Mouse (Mus musculus) mouse trophoblast stem cell (cell line): ENCODE measurements around the gene Nova1.

Experiments
- in situ Hi-C, 2 experiments: fragments of 300-500 bp; cut with MseI, MboI; formaldehyde crosslinking; loops; 2 replicates in 1 of 2; 3 replicates in 1 of 2; pipeline ENCODE4 v1.15.1; 2025

Nova1 gene

GRCm38 (mm10) chr12:46676341-46676740 lies 142.4 kb downstream of the Nova1 start:
- in situ Hi-C loops = no loop called here

- in situ Hi-C loops = no loop called here
These were observed 152.0 kb downstream of the Nova1 start for GRCm38 (mm10) chr12:46666706-46667105.

DNA sequence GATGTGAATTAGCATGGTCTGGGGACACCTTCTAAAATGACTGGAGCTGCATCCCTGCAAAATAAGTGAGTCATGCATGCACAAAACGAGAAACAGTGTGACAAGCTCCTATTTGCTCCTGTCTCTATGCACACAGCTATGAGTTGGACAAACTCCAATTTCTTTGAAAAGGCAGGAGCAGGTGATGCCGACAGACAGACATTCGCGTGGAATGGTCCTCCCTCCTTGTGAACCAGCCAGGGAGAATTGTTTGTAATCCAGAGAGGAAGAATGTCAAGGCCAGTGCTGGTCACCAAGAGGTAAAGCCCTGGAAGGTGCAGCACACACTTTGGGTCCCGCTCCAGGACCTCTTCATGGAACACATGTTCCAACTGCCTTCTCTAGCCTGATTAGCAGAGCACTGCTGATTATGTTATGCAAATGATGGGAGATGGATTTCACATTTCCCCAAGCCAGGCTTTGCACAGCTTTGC lies 172.6 kb downstream of the Nova1 start:
- in situ Hi-C loops = no loop called here

GRCm38 (mm10) chr12:46645365-46645962 lies 173.3 kb downstream of the Nova1 start:
- in situ Hi-C loops = no loop called here
